Mouse (Mus musculus) left cerebral cortex, postnatal 25 days (tissue): ENCODE measurements at regions not wholly inside any gene's neighbourhood (a gene's known extent, or its start where the extent isn't known, plus 50 kb on each side); places are given as distances from the start of the nearest gene placed in this dataset.

Experiments
- DNase-seq, 2 experiments: peaks; one replicate each; pipeline ENCODE4 v3.0.0; 2022; ENCODE audit warnings: low spot score in 2 of 2, mixed read lengths in 1 of 2
- intact Hi-C: fragments of 180-260 bp; cut with DNase I; formaldehyde crosslinking; loops from one replicate; pipeline ENCODE4 v1.15.1; 2025

DNA sequence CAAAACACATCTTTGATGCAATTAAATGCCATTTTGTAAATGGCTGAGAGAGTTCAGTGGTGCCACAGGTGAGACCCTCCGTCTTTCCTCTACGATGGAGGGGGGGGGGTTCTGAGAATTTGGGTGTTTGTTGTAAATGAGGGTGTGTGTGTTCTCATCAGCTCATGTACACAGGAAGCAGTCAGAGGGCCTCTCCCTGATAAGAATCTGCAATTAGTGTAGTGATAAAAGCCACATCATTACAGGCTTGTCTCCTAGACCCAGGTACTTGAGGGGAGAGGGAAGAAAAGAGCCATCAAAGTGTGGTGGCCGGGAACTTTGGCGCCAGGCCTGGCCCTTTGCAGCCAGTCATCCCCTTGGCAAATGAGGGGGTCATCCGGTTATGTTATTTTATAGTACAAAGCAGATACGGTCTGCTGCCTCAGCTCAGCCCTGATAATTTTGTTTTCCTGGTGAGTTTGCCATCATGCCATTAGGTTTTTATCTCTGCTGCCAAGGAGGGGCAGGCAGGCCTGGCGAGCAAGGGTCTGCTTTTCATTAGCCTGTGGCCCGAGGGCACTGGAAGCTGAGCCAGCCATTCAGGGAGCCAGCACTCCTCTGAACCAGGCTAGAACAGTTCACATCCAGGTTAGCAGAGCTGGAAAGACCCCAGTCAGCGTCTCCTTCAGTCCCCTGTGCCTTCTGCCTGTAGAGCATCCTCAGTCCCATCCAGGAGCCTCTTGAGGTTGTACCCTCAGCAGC lies 59.7 kb downstream of the H2al1j start:
- DNase-seq: no peak
- intact Hi-C loops: no loop called here

- intact Hi-C loops: no loop called here
- no peak for DNase-seq
Observed at GRCm38 (mm10) chrX:11388860-11389259, 61.2 kb downstream of the H2al1j start.

DNA sequence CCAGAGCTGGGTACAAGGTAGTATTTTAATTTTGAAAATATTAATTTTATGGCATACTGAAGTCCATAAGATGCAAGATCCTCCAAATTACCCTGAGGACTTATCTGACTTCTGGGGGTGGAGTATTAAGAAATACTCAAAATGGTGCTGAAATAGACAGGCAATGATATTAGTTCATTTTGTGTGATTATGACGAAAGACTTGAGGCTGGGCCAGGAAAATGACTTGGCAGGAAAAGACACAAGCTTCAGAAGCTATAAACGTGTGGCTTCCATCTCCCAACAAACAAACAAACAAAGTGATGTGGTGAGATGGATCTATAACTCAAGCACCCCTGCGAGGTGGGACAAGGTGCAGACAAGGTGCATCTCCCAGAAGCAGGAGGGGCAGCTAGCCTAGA lies 72.8 kb downstream of the H2al1j start:
- intact Hi-C loops: no loop called here
- no peak for DNase-seq

GRCm38 (mm10) chrX:11404369-11404768 lies 76.7 kb downstream of the H2al1j start:
- DNase-seq: no peak
- intact Hi-C loops: no loop called here

- intact Hi-C loops: no loop called here
- no peak for DNase-seq
Observed at GRCm38 (mm10) chrX:11412316-11412826, 84.7 kb downstream of the H2al1j start.

DNA sequence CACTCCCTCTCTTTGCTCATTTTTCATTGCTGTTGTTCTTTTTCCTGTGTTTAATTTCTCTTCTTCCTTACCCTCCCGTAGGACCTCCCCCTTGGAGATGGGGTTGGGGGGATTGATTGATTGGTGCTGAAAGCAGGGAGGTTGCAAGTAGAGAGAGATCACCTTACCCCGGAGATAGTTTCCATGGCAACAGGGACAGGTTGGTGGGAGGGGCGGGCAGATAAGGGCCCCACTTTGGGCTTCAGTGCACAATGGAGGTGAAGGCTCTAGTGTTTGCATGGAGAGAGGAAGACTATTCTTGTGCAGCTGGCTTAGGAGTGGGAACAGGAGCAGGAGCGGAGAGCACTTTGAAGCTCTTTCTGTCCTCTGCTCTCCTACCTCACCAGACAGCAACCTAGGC lies 88.0 kb downstream of the H2al1j start:
- intact Hi-C loops: no loop called here
- no peak for DNase-seq

DNA sequence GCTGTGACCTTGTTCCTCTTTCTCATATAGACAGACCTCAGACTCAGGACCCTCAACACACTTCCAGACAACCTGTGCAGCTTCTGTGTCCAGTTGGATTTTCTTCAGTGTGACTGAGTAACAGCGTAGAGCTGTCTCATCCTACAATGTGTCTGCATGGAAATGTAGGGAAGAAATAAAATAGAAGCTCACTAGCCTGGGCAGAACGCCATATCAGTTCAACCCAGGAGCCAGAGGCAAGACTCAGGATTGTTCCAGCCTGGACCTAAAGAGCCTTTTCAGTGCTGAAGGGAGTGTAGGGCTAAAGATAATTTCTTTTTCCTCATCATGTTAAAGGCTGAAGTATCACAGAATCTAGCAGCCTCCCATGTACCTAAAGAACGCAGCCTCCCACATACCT lies 88.9 kb downstream of the H2al1j start:
- no peak for DNase-seq
- intact Hi-C loops: no loop called here

- no peak for DNase-seq
Observed at GRCm38 (mm10) chrX:11417861-11418260, 90.2 kb downstream of the H2al1j start.

GRCm38 (mm10) chrX:11418261-11418660 lies 90.6 kb downstream of the H2al1j start:
- DNase-seq: no peak
- intact Hi-C loops: no loop called here

More at GRCm38 (mm10) chrX:11417861-11418260, 90.2 kb downstream of the H2al1j start:
- intact Hi-C loops: no loop called here

DNA sequence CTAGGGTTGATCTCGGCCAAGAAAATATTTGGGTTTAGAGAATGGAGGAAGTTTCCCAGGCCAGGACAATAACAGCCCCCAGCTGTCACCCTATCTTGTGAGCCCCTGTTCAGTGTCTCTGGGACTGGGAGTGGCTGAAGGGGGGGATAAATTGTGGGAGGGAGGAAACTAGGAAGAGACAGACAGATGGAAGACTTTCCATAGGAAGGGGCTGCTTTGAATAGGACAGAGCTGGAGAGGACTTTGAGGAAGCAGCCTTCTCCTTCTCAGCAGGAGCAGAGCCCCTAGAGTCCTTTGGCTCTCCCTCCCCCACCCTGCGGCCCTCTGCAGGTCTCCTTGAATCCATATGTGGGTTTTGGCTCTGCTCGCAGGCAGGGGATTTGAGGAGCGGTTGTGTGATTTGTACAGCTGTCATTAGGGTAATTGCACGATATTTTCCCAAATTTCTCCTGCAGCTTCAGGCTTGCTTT lies 91.6 kb downstream of the H2al1j start:
- intact Hi-C loops: no loop called here

GRCm38 (mm10) chrX:11432403-11433004 lies 104.9 kb downstream of the H2al1j start:
- intact Hi-C loops: no loop called here
- DNase-seq: peak in 1 of 2 experiments; percentile 58

More for the DNA sequence above, 91.6 kb downstream of the H2al1j start:
- DNase-seq: no peak

DNA sequence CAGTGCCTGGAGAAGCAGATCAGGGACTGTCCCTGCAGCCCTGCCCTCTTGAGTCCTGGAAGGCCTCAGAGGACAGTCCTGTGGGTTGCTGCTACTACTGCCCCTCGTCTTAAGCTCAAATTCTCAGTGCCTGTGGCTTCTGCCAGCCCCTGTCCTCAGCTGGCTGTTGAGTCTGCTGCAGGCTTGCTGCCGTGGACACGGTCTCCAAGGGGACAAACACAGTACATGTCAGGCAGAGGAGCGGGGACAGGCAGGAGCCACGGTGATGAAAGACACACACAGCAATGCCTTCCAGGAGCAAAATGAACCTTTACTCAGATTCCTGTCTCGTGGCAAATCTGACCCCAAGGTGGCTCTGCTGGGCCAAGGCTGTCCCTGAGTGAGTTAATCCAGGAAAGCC lies 107.7 kb downstream of the H2al1j start:
- intact Hi-C loops: no loop called here
- no peak for DNase-seq

GRCm38 (mm10) chrX:11437151-11437944 lies 109.7 kb downstream of the H2al1j start:
- peak in 1 of 2 experiments; percentile 40 for DNase-seq
- intact Hi-C loops: no loop called here

DNA sequence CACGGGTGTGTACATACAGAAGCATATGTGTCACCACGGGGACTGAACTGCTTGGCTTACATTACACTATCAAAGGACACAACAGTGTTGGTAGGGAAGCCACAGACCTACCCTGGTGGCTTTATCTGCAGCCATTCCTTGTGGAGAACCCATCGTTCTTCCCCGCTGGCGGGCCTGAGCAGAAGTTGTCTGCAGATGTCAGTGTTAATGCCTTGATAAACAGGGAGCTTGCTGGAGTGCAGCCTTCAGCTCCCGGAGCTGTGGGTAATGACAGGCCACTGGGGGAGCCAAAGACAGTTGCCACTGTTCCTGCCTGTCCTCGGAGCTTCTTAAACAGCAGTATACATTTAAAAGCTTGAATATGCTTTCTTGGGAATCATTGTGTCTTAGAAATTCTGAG lies 115.9 kb downstream of the H2al1j start:
- DNase-seq: no peak
- intact Hi-C loops: no loop called here

DNA sequence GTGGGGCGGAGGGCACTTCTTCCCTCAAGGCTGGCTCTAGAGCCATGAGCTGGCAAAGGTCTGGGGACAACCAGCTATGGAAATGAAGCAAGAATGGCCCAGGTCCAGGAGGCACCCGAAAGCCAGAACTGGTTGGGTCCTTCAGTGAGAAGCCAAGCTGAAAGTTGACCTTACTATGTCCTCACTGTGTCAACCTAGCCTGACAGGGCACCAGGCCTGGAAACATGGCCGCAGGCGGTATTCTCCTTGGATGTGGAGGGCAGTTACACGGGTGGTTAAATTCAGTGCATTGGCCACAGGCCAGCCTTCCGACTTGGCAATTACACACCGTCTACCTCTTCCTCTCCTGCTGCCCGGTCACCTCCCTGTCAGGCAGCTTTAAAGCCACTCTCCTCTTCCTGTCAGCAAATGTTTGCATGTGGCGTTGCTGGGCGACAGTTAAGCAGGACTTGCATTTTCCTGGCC lies 116.7 kb downstream of the H2al1j start:
- intact Hi-C loops: no loop called here
- no peak for DNase-seq

GRCm38 (mm10) chrX:11448711-11449110 lies 121.1 kb downstream of the H2al1j start:
- intact Hi-C loops: no loop called here
- DNase-seq: no peak

DNA sequence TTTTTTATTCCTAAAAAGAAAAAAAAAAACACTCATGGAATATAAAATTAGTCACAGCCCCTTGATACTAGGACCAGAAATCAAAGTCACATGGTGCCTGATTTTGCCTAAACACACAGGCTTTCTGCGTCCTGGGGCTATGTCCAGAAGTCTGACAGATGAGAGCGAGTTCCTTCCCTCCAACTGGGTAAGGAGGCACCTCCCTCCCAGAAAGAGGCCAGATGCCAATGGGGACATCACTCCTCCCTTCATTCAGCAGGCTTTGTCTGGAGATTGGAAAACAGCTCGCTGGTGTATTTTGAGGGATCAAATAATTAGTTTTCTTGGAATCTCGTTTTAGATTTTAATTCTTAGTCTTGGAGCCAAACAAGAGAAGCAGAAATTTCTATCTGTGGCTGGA lies 130.9 kb downstream of the H2al1j start:
- DNase-seq: no peak
- intact Hi-C loops: no loop called here

DNA sequence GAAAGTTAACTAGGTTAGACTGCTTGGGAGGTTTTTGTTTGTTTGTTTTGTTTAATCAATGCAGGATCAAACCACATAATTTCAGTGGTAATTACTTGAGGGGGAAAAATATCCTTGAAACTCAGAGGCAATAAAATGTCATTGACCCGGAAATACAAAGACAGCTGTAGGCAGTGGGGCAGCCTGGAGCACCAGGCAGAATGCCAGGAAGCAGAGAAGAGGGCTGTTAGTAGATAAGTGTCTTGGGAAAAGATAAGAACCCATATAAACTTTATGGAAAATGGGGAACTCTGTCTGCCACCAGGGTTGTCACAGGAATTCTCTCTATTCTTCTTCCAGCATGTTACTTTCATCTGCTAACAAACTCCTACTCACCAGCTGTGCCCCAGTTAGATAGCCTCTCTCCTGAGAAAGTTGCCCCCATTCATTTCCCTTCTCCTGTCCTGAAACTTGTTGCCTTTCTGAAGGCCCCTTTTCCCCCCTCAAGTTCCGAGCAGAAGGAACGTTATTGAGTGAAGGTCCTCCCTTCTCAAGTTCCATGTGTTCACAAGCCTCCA lies 136.4 kb downstream of the H2al1j start:
- DNase-seq: peak in 1 of 2 experiments; percentile 61
- intact Hi-C loops: no loop called here

DNA sequence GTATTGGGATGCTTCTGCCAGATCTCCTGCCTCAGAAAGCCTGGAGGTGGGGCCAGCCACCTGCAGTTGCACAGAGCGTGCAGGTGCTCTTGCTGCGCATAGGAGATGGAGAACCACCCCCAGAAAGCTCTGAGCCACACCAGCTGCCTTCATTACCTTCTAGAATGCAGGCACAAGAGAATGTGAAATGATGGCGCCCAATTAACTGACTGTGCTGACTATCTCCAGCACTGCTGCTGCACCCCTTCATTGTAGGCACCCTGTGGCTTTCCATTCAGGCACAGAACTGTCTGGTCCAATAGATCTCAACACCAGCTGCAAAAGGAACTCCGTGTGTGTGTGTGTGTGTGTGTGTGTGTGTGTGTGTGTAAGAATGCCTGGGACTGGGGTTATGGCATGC lies 138.6 kb downstream of the H2al1j start:
- intact Hi-C loops: no loop called here
- DNase-seq: no peak
